Mouse (Mus musculus) CH12.LX (cell line): Measurements from ENCODE around the gene Mitf. TPM values are rescaled to one million over a fixed set of nuclear protein-coding genes. Genes with fewer than 3 reads are reported as not detected.

ENCODE experiments used
- DNase-seq: peaks from one replicate; pipeline ENCODE4 v3.0.0-alpha.2; 2013; ENCODE audit errors: extremely low read depth
- H3K27ac ChIP-seq: 2 replicates; pipeline ENCODE4 v1.5.1; 2012; ENCODE audit warnings: low read depth, mild to moderate bottlenecking, control low read depth, moderate library complexity; ENCODE audit not compliant: insufficient read depth
- H3K27me3 ChIP-seq: replicated peaks from 2 replicates; pipeline ENCODE3; 2012; ENCODE audit warnings: inconsistent platforms
- H3K36me3 ChIP-seq, 2 experiments: replicated peaks in 1 of 2; 2 replicates each; pipeline versions ENCODE3 to v1.6.1; 2012; ENCODE audit warnings: inconsistent platforms in 1 of 2, low read length in 1 of 2, mild to moderate bottlenecking in 1 of 2, mixed read lengths in 1 of 2, moderate library complexity in 1 of 2; ENCODE audit not compliant: control insufficient read depth in 1 of 2, insufficient read depth in 1 of 2
- H3K4me1 ChIP-seq, 2 experiments: 2 replicates each; pipeline ENCODE4 v1.6.1; 2012; ENCODE audit warnings: inconsistent platforms in 1 of 2, moderate library complexity in 1 of 2; ENCODE audit not compliant: insufficient read depth in 2 of 2, control insufficient read depth in 1 of 2
- H3K4me2 ChIP-seq: 2 replicates; pipeline ENCODE4 v1.6.1; 2012; ENCODE audit warnings: low read depth, mild to moderate bottlenecking, control low read depth; ENCODE audit not compliant: poor library complexity, insufficient read depth, severe bottlenecking
- H3K4me3 ChIP-seq, 3 experiments: fragments of 150-350 bp in 1 of 3; sonication (generic) in 1 of 3; replicated peaks in 1 of 3; 2 replicates each; pipeline versions ENCODE3 to v1.5.1; 2011 to 2012; ENCODE audit warnings: low read depth in 2 of 3, low read length in 2 of 3, mild to moderate bottlenecking in 2 of 3, moderate library complexity in 2 of 3, control low read depth in 1 of 3, improper control_type of control experiment in 1 of 3, inconsistent platforms in 1 of 3, mixed read lengths in 1 of 3; ENCODE audit not compliant: poor library complexity in 1 of 3
- H3K79me2 ChIP-seq: replicated peaks from 2 replicates; pipeline ENCODE4 v1.6.1; 2012; ENCODE audit warnings: mild to moderate bottlenecking, moderate library complexity; ENCODE audit not compliant: control insufficient read depth, poor library complexity, insufficient read depth, severe bottlenecking; ENCODE audit errors: extremely low read depth
- H3K9ac ChIP-seq: 2 replicates; pipeline ENCODE4 v1.6.1; 2012; ENCODE audit warnings: low read depth, mild to moderate bottlenecking, control low read depth, moderate library complexity; ENCODE audit not compliant: insufficient read depth
- H3K9me3 ChIP-seq: replicated peaks from 2 replicates; pipeline ENCODE3; 2012; ENCODE audit warnings: low read length, inconsistent platforms, mixed read lengths
- BHLHE40 ChIP-seq: IDR thresholded peaks from 2 replicates; pipeline ENCODE4 v1.6.1; 2011; ENCODE audit warnings: mild to moderate bottlenecking, low read depth, low read length, improper control_type of control experiment
- CHD2 ChIP-seq: IDR thresholded peaks from 2 replicates; pipeline ENCODE4 v1.6.1; 2011; ENCODE audit warnings: low read length, improper control_type of control experiment
- CTCF ChIP-seq, 2 experiments: IDR thresholded peaks in 1 of 2; conservative IDR thresholded peaks in 1 of 2; 2 replicates each; pipeline ENCODE4 v1.5.1; 2011 to 2012; ENCODE audit warnings: low read depth in 2 of 2, low read length in 2 of 2, improper control_type of control experiment in 1 of 2, inconsistent platforms in 1 of 2, mild to moderate bottlenecking in 1 of 2, moderate library complexity in 1 of 2
- E2F4 ChIP-seq: IDR thresholded peaks from 2 replicates; pipeline ENCODE4 v1.6.1; 2011; ENCODE audit warnings: low read depth, low read length, improper control_type of control experiment; ENCODE audit not compliant: insufficient replicate concordance
- ELF1 ChIP-seq: IDR thresholded peaks from 2 replicates; pipeline ENCODE4 v1.6.1; 2014; ENCODE audit warnings: low read depth, mild to moderate bottlenecking, inconsistent platforms, low read length, improper control_type of control experiment
- ETS1 ChIP-seq: conservative IDR thresholded peaks from 2 replicates; pipeline ENCODE4 v1.6.1; 2012; ENCODE audit warnings: low read depth, mild to moderate bottlenecking, inconsistent platforms, low read length, improper control_type of control experiment, moderate library complexity
- GABPA ChIP-seq: IDR thresholded peaks from 2 replicates; pipeline ENCODE4 v1.6.1; 2012; ENCODE audit warnings: low read depth, low read length, improper control_type of control experiment, inconsistent platforms; ENCODE audit not compliant: insufficient replicate concordance
- HCFC1 ChIP-seq: IDR thresholded peaks from 2 replicates; pipeline ENCODE4 v1.6.1; 2012; ENCODE audit warnings: low read depth, mild to moderate bottlenecking, inconsistent platforms, low read length, improper control_type of control experiment
- IRF4 ChIP-seq: IDR thresholded peaks from 2 replicates; pipeline ENCODE4 v1.6.1; 2014; ENCODE audit warnings: low read depth, mild to moderate bottlenecking, inconsistent platforms, low read length, improper control_type of control experiment
- JUN ChIP-seq: IDR thresholded peaks from 2 replicates; pipeline ENCODE4 v1.6.1; 2011; ENCODE audit warnings: low read depth, mild to moderate bottlenecking, low read length, improper control_type of control experiment, moderate library complexity; ENCODE audit not compliant: insufficient read depth
- JUND ChIP-seq: conservative IDR thresholded peaks from 2 replicates; pipeline ENCODE4 v1.6.1; 2011; ENCODE audit warnings: low read depth, low read length, improper control_type of control experiment
- MAX ChIP-seq: IDR thresholded peaks from 2 replicates; pipeline ENCODE4 v1.6.1; 2011; ENCODE audit warnings: low read length, improper control_type of control experiment
- MAZ ChIP-seq: IDR thresholded peaks from 2 replicates; pipeline ENCODE4 v1.6.1; 2012; ENCODE audit warnings: low read depth, mild to moderate bottlenecking, inconsistent platforms, low read length, improper control_type of control experiment, moderate library complexity
- MEF2A ChIP-seq: IDR thresholded peaks from 2 replicates; pipeline ENCODE4 v1.6.1; 2014; ENCODE audit warnings: low read depth, mild to moderate bottlenecking, inconsistent platforms, low read length, improper control_type of control experiment, borderline replicate concordance
- MXI1 ChIP-seq: IDR thresholded peaks from 2 replicates; pipeline ENCODE4 v1.6.1; 2011; ENCODE audit warnings: mild to moderate bottlenecking, low read depth, low read length, improper control_type of control experiment
- MYC ChIP-seq: IDR thresholded peaks from 2 replicates; pipeline ENCODE4 v1.6.1; 2011; ENCODE audit warnings: low read depth, mild to moderate bottlenecking, improper control_type of control experiment, low read length
- NELFE ChIP-seq: IDR thresholded peaks from 2 replicates; pipeline ENCODE4 v1.6.1; 2011; ENCODE audit warnings: low read depth, low read length, improper control_type of control experiment
- NRF1 ChIP-seq: IDR thresholded peaks from 2 replicates; pipeline ENCODE4 v1.6.1; 2014; ENCODE audit warnings: low read depth, mild to moderate bottlenecking, inconsistent platforms, low read length, improper control_type of control experiment, moderate library complexity
- PAX5 ChIP-seq: IDR thresholded peaks from 2 replicates; pipeline ENCODE4 v1.6.1; 2012; ENCODE audit warnings: low read length, inconsistent platforms, mixed read lengths
- POLR2A ChIP-seq: IDR thresholded peaks from 2 replicates; pipeline ENCODE4 v1.6.1; 2011; ENCODE audit warnings: low read depth, mild to moderate bottlenecking, improper control_type of control experiment, low read length
- POLR2AphosphoS2 ChIP-seq: IDR thresholded peaks from 2 replicates; pipeline ENCODE4 v1.6.1; 2011; ENCODE audit warnings: low read depth, low read length, improper control_type of control experiment
- RAD21 ChIP-seq: IDR thresholded peaks from 2 replicates; pipeline ENCODE4 v1.6.1; 2011; ENCODE audit warnings: low read depth, mild to moderate bottlenecking, low read length, improper control_type of control experiment, moderate library complexity
- SIN3A ChIP-seq: IDR thresholded peaks from 2 replicates; pipeline ENCODE4 v1.6.1; 2012; ENCODE audit warnings: low read length, improper control_type of control experiment, inconsistent platforms
- SMC3 ChIP-seq: IDR thresholded peaks from 2 replicates; pipeline ENCODE4 v1.6.1; 2011; ENCODE audit warnings: low read depth, low read length, improper control_type of control experiment
- TBP ChIP-seq: conservative IDR thresholded peaks from 2 replicates; pipeline ENCODE4 v1.6.1; 2011; ENCODE audit warnings: low read depth, low read length, improper control_type of control experiment
- TCF12 ChIP-seq: IDR thresholded peaks from 2 replicates; pipeline ENCODE4 v1.6.1; 2014; ENCODE audit warnings: low read depth, mild to moderate bottlenecking, inconsistent platforms, low read length, improper control_type of control experiment
- UBTF ChIP-seq: IDR thresholded peaks from 2 replicates; pipeline ENCODE4 v1.6.1; 2012; ENCODE audit warnings: low read depth, mild to moderate bottlenecking, inconsistent platforms, low read length, improper control_type of control experiment, moderate library complexity
- USF1 ChIP-seq: IDR thresholded peaks from 2 replicates; pipeline ENCODE4 v1.6.1; 2014; ENCODE audit warnings: low read depth, mild to moderate bottlenecking, inconsistent platforms, low read length, improper control_type of control experiment
- USF2 ChIP-seq: conservative IDR thresholded peaks from 2 replicates; pipeline ENCODE4 v1.6.1; 2011; ENCODE audit warnings: low read depth, low read length, improper control_type of control experiment
- ZC3H11A ChIP-seq: IDR thresholded peaks from 2 replicates; pipeline ENCODE4 v1.6.1; 2012; ENCODE audit warnings: low read depth, mild to moderate bottlenecking, inconsistent platforms, low read length, improper control_type of control experiment
- ZKSCAN1 ChIP-seq: IDR thresholded peaks from 2 replicates; pipeline ENCODE4 v1.6.1; 2012; ENCODE audit warnings: low read depth, inconsistent platforms, low read length, improper control_type of control experiment, borderline replicate concordance
- ZMIZ1 ChIP-seq: IDR thresholded peaks from 2 replicates; pipeline ENCODE4 v1.6.1; 2012; ENCODE audit warnings: low read depth, mild to moderate bottlenecking, inconsistent platforms, low read length, improper control_type of control experiment
- ZNF384 ChIP-seq: IDR thresholded peaks from 2 replicates; pipeline ENCODE4 v1.6.1; 2012; ENCODE audit warnings: low read depth, low read length, improper control_type of control experiment, inconsistent platforms
- dilution Hi-C: fragments of 300-500 bp; cut with MboI; formaldehyde crosslinking; loops from 2 replicates; pipeline ENCODE4 v1.14.3; 2020; ENCODE audit warnings: low sequenced_read_pairs; ENCODE audit not compliant: extremely low pct_unique_long_range_greater_than_20kb, extremely low pct_ligation_motif_present
- in situ Hi-C: fragments of 300-500 bp; cut with MboI; formaldehyde crosslinking; loops from 3 replicates; pipeline ENCODE4 v1.14.3; 2019; ENCODE audit warnings: low sequenced_read_pairs, low pct_ligation_motif_present, low pct_unique_long_range_greater_than_20kb, mixed read lengths
- polyA plus RNA-seq: library from polyadenylated mRNA; unstranded; fragments of >175 nt; gene quantifications from 2 replicates; pipeline ENCODE4 v1.2.1, GENCODE M21; 2012; ENCODE audit warnings: low read depth; ENCODE audit not compliant: insufficient read length
- total RNA-seq, 2 experiments: library from RNA; depleted of rRNA; stranded (reverse); fragments of 300-350 nt in 1 of 2; fragments of >200 nt in 1 of 2; gene quantifications; 2 replicates each; pipeline ENCODE4 v1.2.3; 2012 to 2014

Gene Mitf
- total and polyA plus RNA-seq, 3 experiments: 3.4 to 4.7 (median 3.6) TPM

GRCm38 (mm10) chr6:97758884-97759283 lies 48.0 kb upstream of the Mitf start:
- H3K36me3 ChIP-seq: no peaks in the 10 kb centered on the region
- in situ Hi-C loops: loop anchor here (5.0 kb wide), 2 partner anchors 98 to 243 kb away; no protein-coding TSS in a partner anchor
- H3K27me3 ChIP-seq: no peaks in the 10 kb centered on the region
- H3K27ac ChIP-seq: no peak overlapping the region
- no peak overlapping the region for H3K4me3 ChIP-seq
- H3K9me3 ChIP-seq: no peaks in the 10 kb centered on the region
- no peak for DNase-seq
- no peaks in the 10 kb centered on the region for H3K79me2 ChIP-seq
- peak overlapping the region; percentile 39; the same call in 1 of the 2 replicates for H3K4me2 ChIP-seq
- dilution Hi-C loops: no loop called here
- H3K4me1 ChIP-seq: peaks cover 0 to 2% of the 10 kb centered on the region in 2 experiments; a peak in 2 of 4 replicates
- no peak for TF ChIP-seq NRF1
- TF ChIP-seq ZNF384: no peak
- no peak for TF ChIP-seq SMC3
- no peak for TF ChIP-seq RAD21
- no peak for TF ChIP-seq JUN
- TF ChIP-seq TCF12: no peak
- TF ChIP-seq HCFC1: no peak
- no peak for TF ChIP-seq JUND
- no peak for TF ChIP-seq IRF4
- TF ChIP-seq ETS1: no peak
- no peak for TF ChIP-seq ZC3H11A
- TF ChIP-seq E2F4: no peak
- TF ChIP-seq MEF2A: no peak
- TF ChIP-seq MYC: no peak
- no peak for TF ChIP-seq MAZ
- no peak overlapping the region for H3K9ac ChIP-seq

GRCm38 (mm10) chr6:97759301-97759700 lies 47.6 kb upstream of the Mitf start:
- dilution Hi-C loops: no loop called here
- TF ChIP-seq POLR2A (no peak), HCFC1 (no peak), MXI1 (no peak), ETS1 (no peak), MAX (peak; percentile 65), USF1 (no peak), CTCF (conservative IDR thresholded peaks at IDR 0.05 in 1 of 2, IDR thresholded peaks at IDR 0.05 in 1 of 2; ENCODE audit: low read depth in 2 of 2, low read length in 2 of 2) (peak; percentile 74 to 96), CHD2 (no peak), UBTF (no peak), ZKSCAN1 (no peak), ZC3H11A (peak; percentile 72), ZMIZ1 (no peak), USF2 (no peak), E2F4 (no peak), GABPA (no peak), BHLHE40 (no peak), ELF1 (no peak), SMC3 (peak; percentile 96), MEF2A (peak; percentile 36; the same call in 1 of the 2 replicates), NELFE (no peak), TBP (no peak), SIN3A (no peak), TCF12 (no peak), POLR2AphosphoS2 (no peak), PAX5 (no peak)

More at GRCm38 (mm10) chr6:97759301-97759700, 47.6 kb upstream of the Mitf start:
- Histone ChIP-seq H3K9me3 (no peaks in the 10 kb centered on the region), H3K27ac (no peak overlapping the region), H3K9ac (no peak overlapping the region), H3K4me1 (peaks cover 0 to 2% of the 10 kb centered on the region in 2 experiments; a peak in 2 of 4 replicates), H3K36me3 (no peaks in the 10 kb centered on the region), H3K27me3 (no peaks in the 10 kb centered on the region), H3K4me3 (no peak overlapping the region), H3K4me2 (peak overlapping the region; percentile 39), H3K79me2 (no peaks in the 10 kb centered on the region)
- in situ Hi-C loops: loop anchor here (5.0 kb wide), 2 partner anchors 98 to 243 kb away; no protein-coding TSS in a partner anchor
- DNase-seq: peak; percentile 70
